Mouse (Mus musculus): ENCODE measurements around the gene Gm10721.
"Not testable (repeated sequence)": the region's sequence is repeated elsewhere in the genome, so short reads cannot be mapped to it uniquely, and the experiment has no call there.

Gm10721 gene

GRCm38 (mm10) chr9:3012733-3013279 lies at the start of gene Gm10721:
Gm10721 (plus strand) TSS chr9:3013140.
- not testable (repeated sequence) for DNase-seq (ENCODE audit: low read depth, low spot score)

GRCm38 (mm10) chr9:3000445-3000972 lies 12.4 kb upstream of the Gm10721 start, which contains the start of gene Gm10722:
Gm10722 (plus strand) TSS chr9:3000922.
- DNase-seq (ENCODE audit: low read depth, low spot score) = peak; percentile 2

- DNase-seq (ENCODE audit: low read depth, low spot score) = not testable (repeated sequence)
These were observed 11.9 kb upstream of the Gm10721 start for GRCm38 (mm10) chr9:3001006-3001405.

GRCm38 (mm10) chr9:3001948-3002659 lies 10.8 kb upstream of the Gm10721 start:
- not testable (repeated sequence) for DNase-seq (ENCODE audit: low read depth, low spot score)

DNA sequence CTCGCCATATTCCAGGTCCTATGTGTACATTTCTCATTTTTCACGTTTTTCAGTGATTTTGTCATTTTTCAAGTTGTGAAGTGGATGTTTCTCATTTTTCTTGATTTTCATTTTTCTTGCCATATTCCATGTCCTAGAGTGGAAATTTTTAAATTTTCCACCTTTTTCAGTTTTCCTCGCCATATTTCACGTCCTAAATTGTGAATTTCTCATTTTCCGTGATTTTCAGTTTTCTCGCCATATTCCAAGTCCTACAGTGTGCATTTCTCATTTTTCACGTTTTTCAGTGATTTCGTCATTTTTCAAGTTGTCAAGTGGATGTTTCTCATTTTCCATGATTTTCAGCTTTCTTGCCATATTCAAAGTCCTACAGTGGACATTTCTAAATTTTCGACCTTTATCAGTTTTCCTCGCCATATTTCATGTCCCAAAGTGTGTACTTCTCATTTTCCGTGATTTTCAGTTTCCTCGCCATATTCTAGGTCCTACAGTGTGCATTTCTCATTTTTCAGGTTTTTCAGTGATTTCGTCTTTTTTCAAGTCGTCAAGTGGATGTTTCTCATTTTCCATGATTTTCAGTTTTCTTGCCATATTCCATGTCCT lies 10.0 kb upstream of the Gm10721 start, which contains the start of gene Gm11168:
TSS of gene Gm11168 (plus strand) at position 553 of the 603 bp plus-strand sequence.
- not testable (repeated sequence) for DNase-seq (ENCODE audit: low read depth, low spot score)

GRCm38 (mm10) chr9:3006179-3006578 lies 6.8 kb upstream of the Gm10721 start:
- DNase-seq (ENCODE audit: low read depth, low spot score) = not testable (repeated sequence)

GRCm38 (mm10) chr9:3006636-3007035 lies 6.3 kb upstream of the Gm10721 start:
- not testable (repeated sequence) for DNase-seq (ENCODE audit: low read depth, low spot score)

GRCm38 (mm10) chr9:3007272-3007671 lies 5.7 kb upstream of the Gm10721 start:
- not testable (repeated sequence) for DNase-seq (ENCODE audit: low read depth, low spot score)

DNA sequence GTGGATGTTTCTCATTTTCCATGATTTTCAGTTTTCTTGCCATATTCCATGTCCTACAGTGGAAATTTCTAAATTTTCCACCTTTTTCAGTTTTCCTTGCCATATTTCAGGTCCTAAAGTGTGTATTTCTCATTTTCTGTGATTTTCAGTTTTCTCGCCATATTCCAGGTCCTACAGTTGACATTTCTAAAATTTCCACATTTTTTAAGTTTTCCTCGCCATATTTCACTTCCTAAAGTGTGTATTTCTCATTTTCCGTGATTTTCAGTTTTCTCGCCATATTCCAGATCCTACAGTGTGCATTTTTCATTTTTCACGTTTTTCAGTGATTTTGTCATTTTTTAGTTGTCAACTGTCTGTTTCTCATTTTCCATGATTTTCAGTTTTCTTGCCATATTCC lies 3.6 kb upstream of the Gm10721 start:
- not testable (repeated sequence) for DNase-seq (ENCODE audit: low read depth, low spot score)

- not testable (repeated sequence) for DNase-seq (ENCODE audit: low read depth, low spot score)
These were observed 802 bp upstream of the Gm10721 start for GRCm38 (mm10) chr9:3012054-3012621.

DNA sequence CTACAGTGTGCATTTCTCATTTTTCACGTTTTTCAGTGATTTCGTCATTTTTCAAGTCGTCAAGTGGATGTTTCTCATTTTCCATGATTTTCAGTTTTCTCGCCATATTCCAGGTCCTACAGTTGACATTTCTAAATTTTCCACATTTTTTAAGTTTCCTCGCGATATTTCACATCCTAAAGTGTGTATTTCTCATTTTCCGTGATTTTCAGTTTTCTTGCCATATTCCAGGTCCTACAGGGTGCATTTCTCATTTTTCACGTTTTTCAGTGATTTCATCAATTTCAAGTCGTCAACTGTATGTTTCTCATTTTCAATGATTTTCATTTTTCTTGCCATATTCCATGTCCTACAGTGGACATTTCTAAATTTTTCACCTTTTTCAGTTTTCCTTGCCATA lies 2.4 kb downstream of the Gm10721 start, which contains the start of gene Gm10720:
TSS of gene Gm10720 (plus strand) at position 301 of the 400 bp plus-strand sequence.
- not testable (repeated sequence) for DNase-seq (ENCODE audit: low read depth, low spot score)

DNA sequence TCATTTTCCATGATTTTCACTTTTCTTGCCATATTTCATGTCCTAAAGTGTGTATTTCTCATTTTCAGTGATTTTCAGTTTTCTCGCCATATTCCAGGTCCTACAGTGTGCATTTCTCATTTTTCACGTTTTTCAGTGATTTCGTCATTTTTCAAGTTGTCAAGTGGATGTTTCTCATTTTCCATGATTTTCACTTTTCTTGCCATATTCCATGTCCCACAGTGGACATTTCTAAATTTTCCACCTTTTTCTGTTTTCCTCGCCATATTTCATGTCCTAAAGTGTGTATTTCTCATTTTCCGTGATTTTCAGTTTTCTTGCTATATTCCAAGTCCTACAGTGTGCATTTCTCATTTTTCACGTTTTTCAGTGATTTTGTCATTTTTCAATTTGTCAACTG lies 3.0 kb downstream of the Gm10721 start:
- not testable (repeated sequence) for DNase-seq (ENCODE audit: low read depth, low spot score)

GRCm38 (mm10) chr9:3017108-3017507 lies 4.2 kb downstream of the Gm10721 start, which contains the start of gene Gm10719:
Gm10719 (plus strand) TSS chr9:3017408.
- DNase-seq (ENCODE audit: low read depth, low spot score) = not testable (repeated sequence)

DNA sequence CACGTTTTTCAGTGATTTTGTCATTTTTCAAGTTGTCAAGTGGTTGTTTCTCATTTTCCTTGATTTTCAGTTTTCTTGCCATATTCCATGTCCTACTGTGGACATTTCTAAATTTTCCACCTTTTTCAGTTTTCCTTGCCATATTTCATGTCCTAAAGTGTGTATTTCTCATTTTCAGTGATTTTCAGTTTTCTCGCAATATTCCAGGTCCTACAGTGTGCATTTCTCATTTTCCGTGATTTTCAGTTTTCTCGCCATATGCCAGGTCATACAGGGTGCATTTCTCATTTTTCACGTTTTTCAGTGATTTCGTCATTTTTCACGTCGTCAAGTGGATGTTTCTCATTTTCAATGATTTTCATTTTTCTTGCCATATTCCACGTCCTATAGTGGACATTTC lies 6.0 kb downstream of the Gm10721 start:
- not testable (repeated sequence) for DNase-seq (ENCODE audit: low read depth, low spot score)

GRCm38 (mm10) chr9:3019835-3020727 lies 7.1 kb downstream of the Gm10721 start:
- DNase-seq (ENCODE audit: low read depth, low spot score) = not testable (repeated sequence)

DNA sequence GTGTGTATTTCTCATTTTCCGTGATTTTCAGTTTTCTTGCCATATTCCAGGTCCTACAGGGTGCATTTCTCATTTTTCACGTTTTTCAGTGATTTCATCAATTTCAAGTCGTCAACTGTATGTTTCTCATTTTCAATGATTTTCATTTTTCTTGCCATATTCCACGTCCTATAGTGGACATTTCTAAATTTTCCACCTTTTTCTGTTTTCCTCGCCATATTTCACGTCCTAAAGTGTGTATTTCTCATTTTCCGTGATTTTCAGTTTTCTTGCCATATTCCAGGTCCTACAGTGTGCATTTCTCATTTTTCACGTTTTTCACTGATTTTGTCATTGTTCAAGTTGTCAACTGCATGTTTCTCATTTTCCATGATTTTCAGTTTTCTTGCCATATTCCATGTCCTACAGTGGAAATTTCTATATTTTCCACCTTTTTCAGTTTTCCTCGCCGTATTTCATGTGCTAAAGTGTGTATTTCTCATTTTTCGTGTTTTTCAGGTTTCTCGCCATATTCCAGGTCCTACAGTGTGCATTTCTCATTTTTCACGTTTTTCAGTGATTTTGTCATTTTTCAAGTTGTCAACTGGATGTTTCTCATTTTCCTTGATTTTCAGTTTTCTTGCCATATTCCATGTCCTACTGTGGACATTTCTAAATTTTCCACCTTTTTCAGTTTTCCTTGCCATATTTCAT lies 9.5 kb downstream of the Gm10721 start:
- DNase-seq (ENCODE audit: low read depth, low spot score) = peak; percentile 12

GRCm38 (mm10) chr9:3023312-3023984 lies 10.5 kb downstream of the Gm10721 start, which contains the start of gene Gm10718:
Gm10718 (plus strand) TSS chr9:3023547.
- not testable (repeated sequence) for DNase-seq (ENCODE audit: low read depth, low spot score)

DNA sequence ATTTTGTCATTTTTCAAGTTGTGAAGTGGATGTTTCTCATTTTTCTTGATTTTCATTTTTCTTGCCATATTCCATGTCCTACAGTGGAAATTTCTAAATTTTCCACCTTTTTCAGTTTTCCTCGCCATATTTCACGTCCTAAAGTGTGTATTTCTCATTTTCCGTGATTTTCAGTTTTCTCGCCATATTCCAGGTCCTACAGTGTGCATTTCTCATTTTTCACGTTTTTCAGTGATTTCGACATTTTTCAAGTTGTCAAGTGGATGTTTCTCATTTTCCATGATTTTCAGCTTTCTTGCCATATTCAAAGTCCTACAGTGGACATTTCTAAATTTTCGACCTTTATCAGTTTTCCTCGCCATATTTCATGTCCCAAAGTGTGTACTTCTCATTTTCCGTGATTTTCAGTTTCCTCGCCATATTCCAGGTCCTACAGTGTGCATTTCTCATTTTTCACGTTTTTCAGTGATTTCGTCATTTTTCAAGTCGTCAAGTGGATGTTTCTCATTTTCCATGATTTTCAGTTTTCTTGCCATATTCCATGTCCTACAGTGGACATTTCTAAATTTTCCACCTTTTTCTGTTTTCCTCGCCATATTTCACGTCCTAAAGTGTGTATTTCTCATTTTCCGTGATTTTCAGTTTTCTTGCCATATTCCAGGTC lies 11.2 kb downstream of the Gm10721 start:
- not testable (repeated sequence) for DNase-seq (ENCODE audit: low read depth, low spot score)
